Mouse (Mus musculus) midbrain, embryonic 15.5 days (tissue): ENCODE measurements around the gene 4930562C15Rik. TPM values are rescaled to one million over a fixed set of nuclear protein-coding genes. Genes with fewer than 3 reads are reported as not detected.
"Not testable (repeated sequence)": the region's sequence is repeated elsewhere in the genome, so short reads cannot be mapped to it uniquely, and the experiment has no call there.

ENCODE experiments used
- ATAC-seq: fragments of 200-750 bp; cut with Nextera tagmentation; replicated peaks from 2 replicates; pipeline ENCODE4 v1.8.0; 2017; ENCODE audit warnings: moderate TSS enrichment
- H3K27ac ChIP-seq: fragments of 300-500 bp; sonication (generic); 2 replicates; pipeline ENCODE4 v1.5.1; 2015; ENCODE audit warnings: mild to moderate bottlenecking, inconsistent platforms
- H3K27me3 ChIP-seq: fragments of 300-500 bp; sonication (generic); replicated peaks from 2 replicates; pipeline ENCODE4 v1.6.1; 2015; ENCODE audit warnings: inconsistent platforms
- H3K36me3 ChIP-seq: fragments of 300-500 bp; sonication (generic); replicated peaks from 2 replicates; pipeline ENCODE4 v1.6.1; 2015; ENCODE audit warnings: inconsistent platforms
- H3K4me1 ChIP-seq: fragments of 300-500 bp; sonication (generic); 2 replicates; pipeline ENCODE4 v1.6.1; 2015; ENCODE audit warnings: inconsistent platforms
- H3K4me2 ChIP-seq: fragments of 300-500 bp; sonication (generic); 2 replicates; pipeline ENCODE4 v1.6.1; 2015; ENCODE audit warnings: inconsistent platforms, mild to moderate bottlenecking, moderate library complexity
- H3K4me3 ChIP-seq: fragments of 300-500 bp; sonication (generic); 2 replicates; pipeline ENCODE4 v1.5.1; 2015; ENCODE audit warnings: mild to moderate bottlenecking, inconsistent platforms
- H3K9ac ChIP-seq: fragments of 300-500 bp; sonication (generic); 2 replicates; pipeline ENCODE4 v1.6.1; 2015; ENCODE audit warnings: mild to moderate bottlenecking, inconsistent platforms
- H3K9me3 ChIP-seq: fragments of 300-500 bp; sonication (generic); 2 replicates; pipeline ENCODE4 v1.6.1; 2016; ENCODE audit warnings: inconsistent platforms
- WGBS: fragments of 180-500 bp; shearing (Covaris S2); methylation state at CpG from one replicate; pipeline ENCODE4 v1.1.7; 2015; ENCODE audit warnings: mixed read lengths; 5-methylcytosine and 5-hydroxymethylcytosine counted together
- polyA plus RNA-seq: library from polyadenylated mRNA; unstranded; fragments of >200 nt; fragmentation: Nextera tagmentation; extraction: Ambion mirVana; gene quantifications from 2 replicates; pipeline ENCODE4 v1.2.1, GENCODE M21; 2015

Gene 4930562C15Rik
- 0.19 and 0.52 TPM in 2 replicates for polyA plus RNA-seq

GRCm38 (mm10) chr16:4835191-4835590 lies at the start of gene 4930562C15Rik:
4930562C15Rik (plus strand) TSS chr16:4835416.
- no peak within 1 kb of the TSS for H3K9ac ChIP-seq
- no peaks in the 10 kb centered on the region for H3K36me3 ChIP-seq
- H3K4me2 ChIP-seq, result no peak within 1 kb of the TSS
- H3K27ac ChIP-seq, result no peak within 1 kb of the TSS
- H3K9me3 ChIP-seq, result no peaks in the 10 kb centered on the region
- no peaks in the 10 kb centered on the region for H3K27me3 ChIP-seq
- no peaks in the 10 kb centered on the region for H3K4me1 ChIP-seq
- ATAC-seq, result no peak
- WGBS, result 86% methylated on average over 3 of the region's 3 CpGs
- no peak within 1 kb of the TSS for H3K4me3 ChIP-seq

GRCm38 (mm10) chr16:4785706-4786105 lies 49.5 kb upstream of the 4930562C15Rik start:
- no peaks in the 10 kb centered on the region for H3K27me3 ChIP-seq
- WGBS, result 29% methylated on average over 4 of the region's 4 CpGs
- H3K4me2 ChIP-seq, result no peak overlapping the region
- H3K27ac ChIP-seq, result no peak overlapping the region; the same call in 1 of the 2 replicates
- H3K9ac ChIP-seq, result no peak overlapping the region
- peaks cover 46% of the 10 kb centered on the region for H3K4me1 ChIP-seq
- no peaks in the 10 kb centered on the region; the same call in 1 of the 2 replicates for H3K36me3 ChIP-seq
- H3K9me3 ChIP-seq, result no peaks in the 10 kb centered on the region
- ATAC-seq, result no peak
- H3K4me3 ChIP-seq, result no peak overlapping the region

- Histone ChIP-seq H3K9ac (no peak overlapping the region), H3K4me1 (peaks cover 46% of the 10 kb centered on the region), H3K4me2 (peak overlapping the region; percentile 67), H3K36me3 (no peaks in the 10 kb centered on the region; the same call in 1 of the 2 replicates), H3K4me3 (no peak overlapping the region), H3K9me3 (no peaks in the 10 kb centered on the region), H3K27ac (no peak overlapping the region), H3K27me3 (no peaks in the 10 kb centered on the region)
- ATAC-seq, result no peak
These were observed 47.0 kb upstream of the 4930562C15Rik start for GRCm38 (mm10) chr16:4788176-4788575.

- Histone ChIP-seq H3K4me1 (peaks cover 46% of the 10 kb centered on the region), H3K4me3 (peak overlapping the region; percentile 68), H3K9me3 (no peaks in the 10 kb centered on the region), H3K27ac (peak overlapping the region; percentile 98), H3K27me3 (no peaks in the 10 kb centered on the region), H3K36me3 (no peaks in the 10 kb centered on the region; the same call in 1 of the 2 replicates), H3K4me2 (peak overlapping the region; percentile 67), H3K9ac (peak overlapping the region; percentile 82)
- ATAC-seq, result peak; percentile 73
- WGBS, result under 1% methylated on average over 29 of the region's 29 CpGs
These were observed 45.9 kb upstream of the 4930562C15Rik start for GRCm38 (mm10) chr16:4789311-4789768.

GRCm38 (mm10) chr16:4789810-4790559 lies 45.2 kb upstream of the 4930562C15Rik start, which contains the start of gene Cdip1:
Cdip1 (minus strand) TSS chr16:4790292.
- no peaks in the 10 kb centered on the region for H3K9me3 ChIP-seq
- peak within 1 kb of the TSS; percentile 98 for H3K27ac ChIP-seq
- WGBS, result under 1% methylated on average over 51 of the region's 51 CpGs
- H3K4me1 ChIP-seq, result peaks cover 43% of the 10 kb centered on the region
- peak within 1 kb of the TSS; percentile 67 for H3K4me2 ChIP-seq
- H3K9ac ChIP-seq, result peak within 1 kb of the TSS; percentile 82
- no peaks in the 10 kb centered on the region; the same call in 1 of the 2 replicates for H3K36me3 ChIP-seq
- ATAC-seq, result peak; percentile 98
- H3K4me3 ChIP-seq, result peak within 1 kb of the TSS; percentile 68
- H3K27me3 ChIP-seq, result no peaks in the 10 kb centered on the region

GRCm38 (mm10) chr16:4791332-4791731 lies 43.9 kb upstream of the 4930562C15Rik start:
- Histone ChIP-seq H3K27me3 (no peaks in the 10 kb centered on the region), H3K36me3 (no peaks in the 10 kb centered on the region; the same call in 1 of the 2 replicates), H3K4me1 (peaks cover 30% of the 10 kb centered on the region), H3K4me3 (no peak overlapping the region), H3K27ac (no peak overlapping the region), H3K4me2 (no peak overlapping the region), H3K9ac (no peak overlapping the region), H3K9me3 (no peaks in the 10 kb centered on the region)
- ATAC-seq, result no peak
- 65% methylated on average over 2 of the region's 2 CpGs for WGBS

GRCm38 (mm10) chr16:4796631-4797030 lies 38.6 kb upstream of the 4930562C15Rik start:
- no peak for ATAC-seq
- Histone ChIP-seq H3K4me1 (no peaks in the 10 kb centered on the region), H3K9ac (no peak overlapping the region), H3K4me2 (no peak overlapping the region), H3K27me3 (no peaks in the 10 kb centered on the region), H3K27ac (no peak overlapping the region), H3K36me3 (no peaks in the 10 kb centered on the region), H3K4me3 (no peak overlapping the region), H3K9me3 (no peaks in the 10 kb centered on the region)
- WGBS, result 86% methylated on average over 4 of the region's 4 CpGs

GRCm38 (mm10) chr16:4818349-4818748 lies 16.9 kb upstream of the 4930562C15Rik start:
- 83% methylated on average over 3 of the region's 3 CpGs for WGBS
- no peaks in the 10 kb centered on the region for H3K4me1 ChIP-seq
- no peaks in the 10 kb centered on the region for H3K9me3 ChIP-seq
- ATAC-seq, result no peak
- H3K4me2 ChIP-seq, result no peak overlapping the region
- H3K9ac ChIP-seq, result no peak overlapping the region
- no peak overlapping the region for H3K27ac ChIP-seq
- no peak overlapping the region for H3K4me3 ChIP-seq
- no peaks in the 10 kb centered on the region for H3K27me3 ChIP-seq
- H3K36me3 ChIP-seq, result no peaks in the 10 kb centered on the region

- ATAC-seq, H3K27me3 ChIP-seq, H3K4me3 ChIP-seq, H3K36me3 ChIP-seq, H3K4me2 ChIP-seq, H3K9ac ChIP-seq, H3K27ac ChIP-seq, H3K4me1 ChIP-seq, H3K9me3 ChIP-seq: not testable (repeated sequence)
- WGBS, result 85% methylated on average over 5 of the region's 5 CpGs
These were observed 10.8 kb upstream of the 4930562C15Rik start for GRCm38 (mm10) chr16:4824466-4824865.

- no peak overlapping the region for H3K4me3 ChIP-seq
- WGBS, result 92% methylated on average over 5 of the region's 5 CpGs
- H3K4me1 ChIP-seq, result no peaks in the 10 kb centered on the region
- H3K9ac ChIP-seq, result no peak overlapping the region
- ATAC-seq, result no peak
- no peaks in the 10 kb centered on the region for H3K27me3 ChIP-seq
- H3K27ac ChIP-seq, result no peak overlapping the region
- no peak overlapping the region for H3K4me2 ChIP-seq
- no peaks in the 10 kb centered on the region for H3K9me3 ChIP-seq
- no peaks in the 10 kb centered on the region for H3K36me3 ChIP-seq
These were observed 7.6 kb upstream of the 4930562C15Rik start for GRCm38 (mm10) chr16:4827639-4828038.

GRCm38 (mm10) chr16:4829271-4829900 lies 5.8 kb upstream of the 4930562C15Rik start:
- no peaks in the 10 kb centered on the region for H3K36me3 ChIP-seq
- no peaks in the 10 kb centered on the region for H3K9me3 ChIP-seq
- WGBS, result 88% methylated on average over 6 of the region's 6 CpGs
- no peak overlapping the region for H3K4me3 ChIP-seq
- no peak overlapping the region for H3K9ac ChIP-seq
- H3K27ac ChIP-seq, result no peak overlapping the region
- no peaks in the 10 kb centered on the region for H3K4me1 ChIP-seq
- ATAC-seq, result no peak
- H3K27me3 ChIP-seq, result no peaks in the 10 kb centered on the region
- H3K4me2 ChIP-seq, result no peak overlapping the region

- Histone ChIP-seq H3K4me3 (no peak overlapping the region), H3K9me3 (no peaks in the 10 kb centered on the region), H3K4me2 (no peak overlapping the region), H3K27ac (no peak overlapping the region), H3K9ac (no peak overlapping the region), H3K27me3 (no peaks in the 10 kb centered on the region), H3K4me1 (no peaks in the 10 kb centered on the region), H3K36me3 (no peaks in the 10 kb centered on the region)
- ATAC-seq, result no peak
- WGBS, result 72% methylated on average over 15 of the region's 15 CpGs
These were observed 3.4 kb upstream of the 4930562C15Rik start for GRCm38 (mm10) chr16:4831650-4832419.
